Mouse (Mus musculus) limb, embryonic 14.5 days (tissue): ENCODE results near the gene Mtcl1. TPM values are rescaled to one million over a fixed set of nuclear protein-coding genes. Genes with fewer than 3 reads are reported as not detected.
A peak's percentile ranks its signal among the peaks of the same experiment; 100 is the strongest.

Experiments
- ATAC-seq: fragments of 200-750 bp; cut with Nextera tagmentation; 2 replicates; pipeline ENCODE4 v1.8.0; 2017; ENCODE audit warnings: low read depth, moderate number of reproducible peaks, moderate TSS enrichment; ENCODE audit not compliant: low FRiP score
- DNase-seq: peaks from one replicate; pipeline ENCODE4 v3.0.0-alpha.2; 2015; ENCODE audit warnings: low spot score
- H3K27ac ChIP-seq: fragments of 300-500 bp; sonication (generic); replicated peaks from 2 replicates; pipeline ENCODE4 v1.5.1; 2014; ENCODE audit warnings: low read depth, mild to moderate bottlenecking, low read length, moderate library complexity, mixed read lengths
- H3K27me3 ChIP-seq: fragments of 300-500 bp; sonication (generic); 2 replicates; pipeline ENCODE4 v1.6.1; 2014; ENCODE audit warnings: low read length, mixed read lengths; ENCODE audit not compliant: control insufficient read depth, insufficient read depth
- H3K36me3 ChIP-seq: fragments of 300-500 bp; sonication (generic); 2 replicates; pipeline ENCODE4 v1.6.1; 2014; ENCODE audit warnings: mild to moderate bottlenecking, low read length, moderate library complexity, mixed read lengths; ENCODE audit not compliant: control insufficient read depth, insufficient read depth
- H3K4me1 ChIP-seq: fragments of 300-500 bp; sonication (generic); 2 replicates; pipeline ENCODE4 v1.6.1; 2014; ENCODE audit warnings: antibody characterized with exemption, low read length, mixed read lengths; ENCODE audit not compliant: control insufficient read depth, insufficient read depth
- H3K4me2 ChIP-seq: fragments of 300-500 bp; sonication (generic); replicated peaks from 2 replicates; pipeline ENCODE4 v1.6.1; 2014; ENCODE audit warnings: low read depth, mild to moderate bottlenecking, low read length, moderate library complexity; ENCODE audit not compliant: severe bottlenecking
- H3K4me3 ChIP-seq: fragments of 300-500 bp; sonication (generic); replicated peaks from 2 replicates; pipeline ENCODE4 v1.5.1; 2014; ENCODE audit warnings: low read length
- H3K9ac ChIP-seq: fragments of 300-500 bp; sonication (generic); 2 replicates; pipeline ENCODE4 v1.6.1; 2014; ENCODE audit warnings: mild to moderate bottlenecking, low read depth, low read length, moderate library complexity; ENCODE audit not compliant: severe bottlenecking
- H3K9me3 ChIP-seq: fragments of 300-500 bp; sonication (generic); 2 replicates; pipeline ENCODE4 v1.6.1; 2016; ENCODE audit warnings: low read length; ENCODE audit not compliant: control insufficient read depth
- POLR2A ChIP-seq: fragments of 200-500 bp; IDR thresholded peaks from 2 replicates; pipeline ENCODE4 v1.8.0; 2012; ENCODE audit warnings: inconsistent platforms, mild to moderate bottlenecking, moderate library complexity, borderline replicate concordance; ENCODE audit not compliant: insufficient read depth, insufficient read length; ENCODE audit errors: extremely low read depth
- WGBS: fragments of 180-500 bp; shearing (Covaris S2); extraction: QIAGEN DNeasy Blood & Tissue Kit; methylation state at CpG from one replicate; pipeline ENCODE4 v1.1.7; 2014; 5-methylcytosine and 5-hydroxymethylcytosine counted together
- polyA plus RNA-seq, 2 experiments: library from polyadenylated mRNA; depleted of rRNA in 1 of 2; stranded (reverse) in 1 of 2; unstranded in 1 of 2; fragments of >200 nt; fragmentation: Nextera tagmentation in 1 of 2; extraction: Ambion mirVana in 1 of 2; gene quantifications; 2 replicates each; pipeline versions ENCODE4 v1.2.1 to v1.2.3; 2012 to 2014

Gene Mtcl1
- polyA plus RNA-seq, 2 experiments, result 5.3 to 6.7 TPM

- Histone ChIP-seq H3K9ac (no peak overlapping the region), H3K4me1 (peaks cover 14% of the 10 kb centered on the region), H3K36me3 (no peaks in the 10 kb centered on the region), H3K4me3 (no peak overlapping the region), H3K9me3 (no peaks in the 10 kb centered on the region), H3K27me3 (no peaks in the 10 kb centered on the region), H3K4me2 (peak overlapping the region; percentile 14; the same call in 1 of the 2 replicates), H3K27ac (no peak overlapping the region)
- DNase-seq (no peak), ATAC-seq (no peak)
- no peak for TF ChIP-seq POLR2A
- WGBS, result 39% methylated on average over 7 of the region's 7 CpGs
Measured at GRCm38 (mm10) chr17:66405601-66406000, 43.9 kb downstream of the Mtcl1 start.

GRCm38 (mm10) chr17:66404883-66405590 is 44.5 kb downstream of the Mtcl1 start:
- Histone ChIP-seq H3K4me1 (peaks cover 14% of the 10 kb centered on the region), H3K9me3 (no peaks in the 10 kb centered on the region), H3K36me3 (no peaks in the 10 kb centered on the region), H3K9ac (no peak overlapping the region), H3K27ac (no peak overlapping the region), H3K4me3 (no peak overlapping the region), H3K27me3 (no peaks in the 10 kb centered on the region), H3K4me2 (peak overlapping the region; percentile 14; the same call in 1 of the 2 replicates)
- ATAC-seq (no peak; the same call in 1 of the 2 replicates), DNase-seq (peak; percentile 65)
- TF ChIP-seq POLR2A, result no peak
- WGBS, result 20% methylated on average over 10 of the region's 10 CpGs

GRCm38 (mm10) chr17:66402791-66403470 is 46.6 kb downstream of the Mtcl1 start:
- H3K4me1 ChIP-seq, result peaks cover 14% of the 10 kb centered on the region
- DNase-seq, result no peak
- no peaks in the 10 kb centered on the region for H3K9me3 ChIP-seq
- no peak overlapping the region for H3K27ac ChIP-seq
- no peak overlapping the region for H3K9ac ChIP-seq
- 15% methylated on average over 6 of the region's 6 CpGs for WGBS
- no peak overlapping the region for H3K4me3 ChIP-seq
- no peaks in the 10 kb centered on the region for H3K27me3 ChIP-seq
- no peaks in the 10 kb centered on the region for H3K36me3 ChIP-seq
- no peak overlapping the region for H3K4me2 ChIP-seq
- TF ChIP-seq POLR2A, result no peak
- no peak for ATAC-seq

GRCm38 (mm10) chr17:66401596-66402265 is 47.8 kb downstream of the Mtcl1 start:
- Histone ChIP-seq H3K27me3 (no peaks in the 10 kb centered on the region), H3K4me3 (no peak overlapping the region), H3K27ac (no peak overlapping the region), H3K9ac (no peak overlapping the region), H3K4me1 (peaks cover 14% of the 10 kb centered on the region), H3K9me3 (no peaks in the 10 kb centered on the region), H3K36me3 (no peaks in the 10 kb centered on the region), H3K4me2 (no peak overlapping the region)
- DNase-seq, result no peak
- no peak for TF ChIP-seq POLR2A
- no peak for ATAC-seq
- 40% methylated on average over 9 of the region's 9 CpGs for whole genome bisulfite sequencing

GRCm38 (mm10) chr17:66399780-66400179 is 49.8 kb downstream of the Mtcl1 start:
- H3K9ac ChIP-seq, result no peak overlapping the region
- no peak for TF ChIP-seq POLR2A
- H3K4me3 ChIP-seq, result no peak overlapping the region
- no peak overlapping the region for H3K27ac ChIP-seq
- H3K4me1 ChIP-seq, result peaks cover 8% of the 10 kb centered on the region; the same call in 1 of the 2 replicates
- whole genome bisulfite sequencing, result 58% methylated on average over 4 of the region's 4 CpGs
- H3K4me2 ChIP-seq, result no peak overlapping the region
- no peaks in the 10 kb centered on the region for H3K9me3 ChIP-seq
- H3K36me3 ChIP-seq, result no peaks in the 10 kb centered on the region; the same call in 1 of the 2 replicates
- DNase-seq, result no peak
- H3K27me3 ChIP-seq, result no peaks in the 10 kb centered on the region
- no peak for ATAC-seq
